Mouse (Mus musculus) liver, postnatal 0 days (tissue): ENCODE results near the gene Abl1. TPM values are rescaled to one million over a fixed set of nuclear protein-coding genes. Genes with fewer than 3 reads are reported as not detected.

Experiments used
- ATAC-seq: fragments of 200-750 bp; cut with Nextera tagmentation; 2 replicates; pipeline ENCODE4 v1.8.0; 2017; ENCODE audit warnings: mild to moderate bottlenecking, moderate library complexity
- DNase-seq: peaks from one replicate; pipeline ENCODE4 v3.0.0-alpha.2; 2016
- H3K27ac ChIP-seq: fragments of 300-500 bp; sonication (generic); 2 replicates; pipeline ENCODE4 v1.5.1; 2014; ENCODE audit warnings: antibody characterized with exemption, moderate library complexity, mild to moderate bottlenecking, low read depth
- H3K27me3 ChIP-seq: fragments of 300-500 bp; sonication (generic); 2 replicates; pipeline ENCODE4 v1.6.1; 2014; ENCODE audit warnings: low read length, control low read depth, mixed read lengths; ENCODE audit not compliant: insufficient read depth
- H3K36me3 ChIP-seq: fragments of 300-500 bp; sonication (generic); replicated peaks from 2 replicates; pipeline ENCODE4 v1.6.1; 2014; ENCODE audit warnings: mild to moderate bottlenecking, control low read depth, low read length, moderate library complexity, mixed read lengths; ENCODE audit not compliant: insufficient read depth
- H3K4me1 ChIP-seq: fragments of 300-500 bp; sonication (generic); 2 replicates; pipeline ENCODE4 v1.6.1; 2014; ENCODE audit warnings: antibody characterized with exemption, mild to moderate bottlenecking, control low read depth; ENCODE audit not compliant: insufficient read depth
- H3K4me2 ChIP-seq: fragments of 300-500 bp; sonication (generic); 2 replicates; pipeline ENCODE4 v1.6.1; 2014; ENCODE audit warnings: low read depth, mild to moderate bottlenecking, low read length, moderate library complexity, mixed read lengths
- H3K4me3 ChIP-seq: fragments of 300-500 bp; sonication (generic); 2 replicates; pipeline ENCODE4 v1.5.1; 2014; ENCODE audit warnings: low read depth, low read length
- H3K9ac ChIP-seq: fragments of 300-500 bp; sonication (generic); replicated peaks from 2 replicates; pipeline ENCODE4 v1.6.1; 2014; ENCODE audit warnings: mild to moderate bottlenecking, moderate library complexity
- H3K9me3 ChIP-seq: fragments of 300-500 bp; sonication (generic); 2 replicates; pipeline ENCODE4 v1.6.1; 2016; ENCODE audit warnings: mild to moderate bottlenecking, control low read depth, low read length, mixed read lengths
- CTCF ChIP-seq: sonication (generic); IDR thresholded peaks from 2 replicates; pipeline ENCODE4 v1.5.1; 2016; ENCODE audit warnings: antibody characterized with exemption, low read depth
- EP300 ChIP-seq: IDR thresholded peaks from 2 replicates; pipeline ENCODE4 v1.6.1; 2016; ENCODE audit warnings: antibody characterized with exemption, low read depth, mild to moderate bottlenecking
- WGBS: fragments of 180-500 bp; shearing (Covaris S2); extraction: QIAGEN DNeasy Blood & Tissue Kit; methylation state at CpG from one replicate; pipeline ENCODE4 v1.1.7; 2014; ENCODE audit not compliant: insufficient replicate concordance; 5-methylcytosine and 5-hydroxymethylcytosine counted together
- polyA plus RNA-seq: library from polyadenylated mRNA; unstranded; fragments of >200 nt; fragmentation: Nextera tagmentation; extraction: Ambion mirVana; gene quantifications from 2 replicates; pipeline ENCODE4 v1.2.1, GENCODE M21; 2015

Abl1 gene
- polyA plus RNA-seq, 1 experiment from 2014 or later, result 4.1 TPM

DNA sequence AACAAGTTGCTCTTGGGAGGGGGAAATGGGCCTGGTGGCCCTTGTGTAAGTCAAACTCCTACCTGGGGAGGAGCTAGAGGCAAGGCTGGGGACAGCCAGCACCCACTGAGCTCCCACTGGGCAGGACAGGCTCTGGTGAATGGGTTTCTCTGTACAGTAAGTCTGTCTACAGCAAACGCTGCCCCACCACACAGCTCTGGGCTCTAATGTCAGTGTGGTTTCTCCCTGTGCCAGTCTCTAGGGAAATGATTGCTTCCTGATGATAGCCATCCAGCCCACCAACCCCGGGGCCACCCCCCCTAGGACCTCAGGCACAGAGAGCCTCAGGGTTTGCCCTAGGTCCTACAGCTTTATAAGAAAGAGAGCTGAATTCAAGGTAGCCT is 121.2 kb downstream of the Abl1 start:
- Histone ChIP-seq H3K9me3 (no peaks in the 10 kb centered on the region), H3K9ac (no peak overlapping the region), H3K27ac (no peak overlapping the region), H3K4me1 (peaks cover 5% of the 10 kb centered on the region; the same call in 1 of the 2 replicates), H3K27me3 (no peaks in the 10 kb centered on the region), H3K36me3 (0 out of 2 replicates have a peak, but pooled peaks cover under 1% of the 10 kb centered on the region), H3K4me3 (no peak overlapping the region), H3K4me2 (no peak overlapping the region)
- TF ChIP-seq EP300 (no peak), CTCF (no peak)
- WGBS, result 17% methylated on average over 2 of the region's 2 CpGs
- no peak for ATAC-seq
- DNase-seq, result no peak

DNA sequence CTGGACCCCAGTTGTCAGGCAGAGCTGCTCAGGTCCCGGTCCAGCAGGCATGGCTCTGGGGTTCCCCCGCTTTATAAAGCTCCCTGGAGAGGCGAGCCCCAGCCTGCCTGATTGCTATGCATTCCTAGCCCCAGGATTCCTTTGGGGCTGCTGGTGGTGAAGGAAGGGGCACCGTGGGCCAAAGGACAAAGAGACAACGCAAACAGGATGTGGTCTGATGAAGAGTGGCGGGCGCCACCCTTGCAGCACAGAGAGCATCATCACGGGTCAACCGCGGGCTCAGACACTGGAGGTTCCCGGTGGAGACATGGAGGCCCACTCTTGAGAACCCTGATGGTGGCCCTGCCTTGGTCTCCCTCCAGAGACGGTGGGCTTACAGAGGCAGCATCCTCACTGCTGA is 122.3 kb downstream of the Abl1 start, which contains the start of gene Qrfp:
Gene Qrfp, minus strand, starts transcription at position 137 of the 400 bp plus-strand sequence.
- H3K9me3 ChIP-seq, result no peaks in the 10 kb centered on the region
- H3K4me2 ChIP-seq, result no peak within 1 kb of the TSS
- ATAC-seq, result no peak
- no peaks in the 10 kb centered on the region for H3K27me3 ChIP-seq
- no peak for DNase-seq
- H3K9ac ChIP-seq, result no peak within 1 kb of the TSS
- no peak within 1 kb of the TSS for H3K27ac ChIP-seq
- 22% methylated on average over 12 of the region's 12 CpGs for WGBS
- no peak for TF ChIP-seq CTCF
- TF ChIP-seq EP300, result no peak
- no peaks in the 10 kb centered on the region for H3K36me3 ChIP-seq
- peaks cover 5% of the 10 kb centered on the region; the same call in 1 of the 2 replicates for H3K4me1 ChIP-seq
- H3K4me3 ChIP-seq, result no peak within 1 kb of the TSS

DNA sequence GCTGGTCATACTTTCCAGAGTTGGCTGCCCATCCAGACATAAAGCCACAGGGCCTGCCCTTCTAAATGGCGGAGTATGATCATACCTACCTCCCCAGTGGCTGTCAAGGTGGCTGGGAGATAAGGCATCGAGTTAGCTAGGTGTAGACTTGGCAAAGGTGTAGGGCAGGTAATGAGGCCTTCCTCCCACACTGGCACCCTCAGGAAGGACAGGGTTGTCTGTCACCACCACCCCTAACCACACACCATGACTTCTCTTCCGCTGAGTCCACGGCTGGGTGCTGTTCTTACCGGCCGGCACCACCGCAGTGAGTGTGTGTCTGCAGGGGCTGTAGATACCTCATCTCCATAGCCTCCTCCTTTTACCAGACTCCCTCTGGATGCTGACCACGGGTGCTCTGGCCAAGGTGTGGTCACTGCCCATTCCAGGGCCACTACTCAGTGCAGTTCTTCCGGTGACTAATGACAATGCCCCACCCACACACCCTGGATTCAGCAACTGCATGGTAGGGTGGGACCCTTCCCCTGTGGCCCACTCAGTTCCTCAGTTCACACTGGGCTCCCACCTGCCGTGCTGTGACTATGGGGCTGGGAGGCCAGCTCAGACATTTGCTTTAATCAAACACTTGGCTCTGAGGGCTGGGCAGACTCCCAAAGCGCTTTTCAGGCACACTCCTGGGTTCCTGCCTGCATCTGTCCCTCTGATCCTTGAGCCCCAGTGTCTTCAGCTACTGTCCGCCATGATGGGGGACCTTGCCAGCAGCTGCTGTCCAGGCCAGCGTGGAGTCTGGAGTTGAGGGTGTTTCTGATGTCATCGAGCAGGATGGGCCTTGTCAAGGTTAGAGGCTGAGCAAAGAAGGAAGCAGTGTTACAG is 123.1 kb downstream of the Abl1 start:
- H3K9me3 ChIP-seq, result no peaks in the 10 kb centered on the region
- no peak overlapping the region for H3K9ac ChIP-seq
- no peak overlapping the region for H3K4me3 ChIP-seq
- TF ChIP-seq CTCF, result no peak
- no peak for TF ChIP-seq EP300
- no peak for DNase-seq
- WGBS, result 66% methylated on average over 14 of the region's 14 CpGs
- H3K27ac ChIP-seq, result no peak overlapping the region
- H3K4me2 ChIP-seq, result no peak overlapping the region
- no peaks in the 10 kb centered on the region for H3K36me3 ChIP-seq
- no peak for ATAC-seq
- peaks cover 5% of the 10 kb centered on the region; the same call in 1 of the 2 replicates for H3K4me1 ChIP-seq
- no peaks in the 10 kb centered on the region for H3K27me3 ChIP-seq

DNA sequence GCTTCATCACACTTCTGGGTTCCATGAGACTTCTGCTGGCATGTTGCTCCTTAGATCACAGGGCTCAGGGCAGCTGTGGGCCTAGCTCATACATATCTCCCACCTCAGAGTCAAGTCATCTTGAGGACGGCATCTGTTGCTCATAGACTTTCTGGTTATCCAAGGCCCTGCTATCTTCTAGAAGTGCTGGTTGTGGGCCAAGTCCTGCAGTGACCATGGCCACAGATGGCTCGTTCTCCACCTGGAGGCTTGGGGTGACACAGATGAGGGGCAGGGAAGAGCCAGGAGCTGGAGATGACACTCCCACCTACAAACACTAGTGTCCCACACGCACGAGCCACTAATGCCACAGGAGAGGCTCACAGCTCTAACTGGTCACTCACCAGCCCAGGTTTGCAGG is 125.5 kb downstream of the Abl1 start:
- Histone ChIP-seq H3K4me3 (no peak overlapping the region), H3K4me2 (no peak overlapping the region), H3K9ac (no peak overlapping the region), H3K36me3 (no peaks in the 10 kb centered on the region), H3K27ac (no peak overlapping the region), H3K9me3 (no peaks in the 10 kb centered on the region), H3K27me3 (no peaks in the 10 kb centered on the region), H3K4me1 (peaks cover 1% of the 10 kb centered on the region; the same call in 1 of the 2 replicates)
- no peak for ATAC-seq
- no peak for TF ChIP-seq EP300
- 86% methylated on average over 4 of the region's 4 CpGs for WGBS
- DNase-seq, result no peak

DNA sequence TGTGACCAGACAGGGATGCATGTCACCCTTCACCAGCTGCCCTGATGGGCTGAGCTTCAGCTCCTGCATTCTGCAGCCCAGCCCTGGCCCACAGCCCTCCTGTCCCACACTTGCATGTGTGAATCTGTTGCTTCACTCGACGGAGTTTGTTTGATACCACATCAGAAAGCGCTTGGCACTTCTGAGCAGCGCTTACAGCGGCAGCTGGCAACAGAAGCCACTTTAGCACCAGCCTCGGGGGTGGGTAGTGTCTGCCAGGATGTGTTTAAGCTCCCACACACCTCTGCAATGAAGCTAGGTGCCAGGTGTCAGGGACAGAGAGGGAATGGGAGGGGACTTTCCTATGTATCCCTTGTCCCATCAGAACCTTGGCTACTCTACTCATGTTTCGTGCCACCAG is 126.5 kb downstream of the Abl1 start:
- Histone ChIP-seq H3K9me3 (no peaks in the 10 kb centered on the region), H3K36me3 (no peaks in the 10 kb centered on the region), H3K27me3 (no peaks in the 10 kb centered on the region), H3K4me2 (no peak overlapping the region), H3K9ac (no peak overlapping the region), H3K27ac (no peak overlapping the region), H3K4me1 (no peaks in the 10 kb centered on the region), H3K4me3 (no peak overlapping the region)
- no peak for DNase-seq
- WGBS, result 66% methylated on average over 7 of the region's 7 CpGs
- no peak for TF ChIP-seq EP300
- no peak for TF ChIP-seq CTCF
- ATAC-seq, result no peak

DNA sequence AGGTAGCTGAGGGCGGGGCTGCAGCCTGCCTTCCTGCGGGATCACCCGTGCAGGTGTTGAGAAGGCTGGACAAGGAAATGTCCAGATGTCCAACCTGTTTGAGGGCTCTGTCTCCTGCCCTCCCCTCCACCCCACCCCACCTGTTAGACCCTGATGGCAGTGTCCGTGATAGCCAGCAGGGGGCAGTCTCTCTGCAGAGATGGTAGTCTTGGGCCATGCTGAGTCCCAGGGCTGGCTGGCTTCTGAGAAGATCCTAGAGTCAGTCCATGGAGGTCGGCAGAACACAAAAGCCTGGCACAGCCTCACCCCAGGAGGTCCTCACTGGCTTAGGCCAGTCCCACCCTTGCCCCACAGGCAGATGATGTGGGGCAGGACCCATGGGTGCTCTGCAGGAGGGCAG is 127.2 kb downstream of the Abl1 start:
- ATAC-seq, result peak; percentile 66; the same call in 1 of the 2 replicates

More for the DNA sequence above, 127.2 kb downstream of the Abl1 start:
- H3K4me1 ChIP-seq, result no peaks in the 10 kb centered on the region
- no peak overlapping the region for H3K9ac ChIP-seq
- H3K36me3 ChIP-seq, result no peaks in the 10 kb centered on the region
- TF ChIP-seq CTCF (peak; percentile 87), EP300 (no peak)
- no peak overlapping the region for H3K4me2 ChIP-seq
- no peak overlapping the region for H3K27ac ChIP-seq
- H3K9me3 ChIP-seq, result no peaks in the 10 kb centered on the region
- WGBS, result 25% methylated on average over 5 of the region's 5 CpGs
- H3K27me3 ChIP-seq, result no peaks in the 10 kb centered on the region
- no peak overlapping the region for H3K4me3 ChIP-seq
- DNase-seq, result peak; percentile 76
